Mouse (Mus musculus) right cerebral cortex, postnatal 25 days (tissue): ENCODE measurements around the gene Hmx2.

ENCODE experiments used
- DNase-seq: peaks from one replicate; pipeline ENCODE4 v3.0.0; 2022

The Hmx2 gene

DNA sequence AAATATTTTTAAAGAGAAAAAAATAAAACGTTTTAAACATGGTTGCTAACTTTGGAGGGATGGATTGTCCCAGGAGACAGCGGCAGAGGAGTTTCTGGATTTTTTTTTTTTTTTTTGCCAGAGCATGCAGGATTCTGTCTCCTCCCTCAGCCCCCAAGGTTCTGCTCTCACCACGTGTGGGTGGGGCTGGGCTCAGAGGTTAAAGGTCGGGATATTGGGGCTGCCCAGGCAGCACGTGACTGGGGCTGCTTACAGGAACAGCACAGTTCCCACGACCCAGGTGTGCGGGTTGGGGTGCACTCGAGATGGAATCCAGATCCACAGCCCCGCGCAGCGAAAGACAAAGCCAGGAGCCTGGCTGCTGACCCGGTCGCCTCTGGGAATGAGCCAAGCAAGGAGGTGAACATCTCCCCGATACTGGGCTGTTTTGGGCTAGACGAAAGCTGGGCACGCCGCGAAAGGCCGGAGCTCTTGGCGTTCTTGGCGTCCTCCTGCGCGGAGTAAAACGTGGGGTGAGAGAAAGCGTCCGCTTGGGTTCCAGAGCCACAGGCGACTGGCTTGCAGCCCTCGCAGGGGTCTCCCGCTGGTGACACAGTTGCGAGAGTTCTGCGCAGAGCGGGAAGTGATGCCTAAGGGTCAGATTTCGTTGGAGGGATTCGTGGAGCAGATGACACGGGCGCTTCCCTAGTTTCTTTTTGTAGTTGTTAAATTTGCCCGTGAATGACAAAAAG lies 8.1 kb downstream of the Hmx2 start:
- DNase-seq: no peak

DNA sequence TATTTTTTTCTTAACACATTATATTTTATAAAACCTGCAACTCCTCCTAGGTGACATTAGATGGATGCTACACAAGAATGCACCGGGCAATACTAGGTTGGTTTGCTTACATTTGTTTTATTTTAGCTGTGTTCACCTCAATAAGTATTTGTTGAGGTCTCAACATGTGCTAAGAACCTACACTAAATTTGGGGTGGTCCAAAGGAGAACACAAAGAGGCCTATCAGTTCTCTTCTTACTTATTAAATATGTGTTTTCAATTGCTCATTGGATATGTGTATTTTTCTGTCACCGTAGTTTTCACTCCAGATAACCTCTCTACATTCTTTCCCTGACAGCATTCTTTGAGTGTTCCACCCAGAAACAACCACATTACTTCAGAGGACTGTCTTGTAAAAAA lies 9.2 kb downstream of the Hmx2 start:
- no peak for DNase-seq

DNA sequence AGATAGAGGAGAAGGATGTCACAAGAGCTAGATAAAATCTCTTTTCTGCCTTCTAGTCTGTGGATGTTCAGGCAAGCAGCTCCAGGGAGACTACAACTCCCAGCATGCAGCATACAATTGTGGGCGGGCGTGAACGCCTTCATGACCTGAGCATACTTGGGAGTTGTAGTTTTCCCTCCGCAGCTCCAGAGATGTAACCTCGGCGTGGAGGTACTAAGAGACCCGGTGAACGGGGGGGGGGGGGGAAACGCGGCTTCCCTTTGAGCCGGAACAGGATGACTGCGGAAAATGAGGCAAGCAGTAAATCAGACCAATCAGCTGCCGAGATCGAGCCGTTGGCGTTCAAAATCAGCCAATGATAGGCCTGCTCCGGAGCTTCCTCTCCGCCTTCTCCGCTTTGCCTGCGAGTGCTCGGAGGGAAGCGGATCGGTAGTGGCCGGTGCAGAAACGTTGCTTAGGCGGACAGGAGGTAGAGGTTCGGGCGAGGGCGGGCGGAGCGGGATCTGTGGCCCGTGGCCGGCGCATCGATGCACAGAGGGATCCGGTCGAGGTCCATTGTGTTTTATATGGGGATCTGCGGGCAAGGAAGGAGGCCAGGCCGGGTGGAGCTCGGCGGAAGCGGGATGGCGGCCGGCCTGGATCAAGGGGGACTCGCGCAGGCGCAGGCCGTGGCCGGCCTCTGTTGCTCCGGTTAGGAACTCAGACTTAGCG lies 11.6 kb downstream of the Hmx2 start, which contains the start of gene Bub3:
Gene Bub3, plus strand, starts transcription at position 237 of the 711 bp plus-strand sequence.
- peak; percentile 91 for DNase-seq

DNA sequence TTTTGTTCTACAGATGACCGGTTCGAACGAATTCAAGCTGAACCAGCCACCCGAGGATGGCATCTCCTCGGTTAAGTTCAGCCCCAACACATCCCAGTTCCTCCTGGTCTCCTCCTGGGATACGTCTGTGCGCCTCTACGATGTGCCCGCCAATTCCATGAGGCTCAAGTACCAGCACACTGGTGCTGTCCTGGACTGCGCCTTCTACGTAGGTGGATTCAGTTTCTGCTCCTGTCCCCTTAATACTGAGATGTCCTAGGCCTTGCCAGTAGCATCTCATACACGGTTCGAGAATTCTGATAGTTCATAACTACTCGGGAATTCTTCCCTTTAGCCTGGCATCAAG lies 12.1 kb downstream of the Hmx2 start:
- no peak for DNase-seq

DNA sequence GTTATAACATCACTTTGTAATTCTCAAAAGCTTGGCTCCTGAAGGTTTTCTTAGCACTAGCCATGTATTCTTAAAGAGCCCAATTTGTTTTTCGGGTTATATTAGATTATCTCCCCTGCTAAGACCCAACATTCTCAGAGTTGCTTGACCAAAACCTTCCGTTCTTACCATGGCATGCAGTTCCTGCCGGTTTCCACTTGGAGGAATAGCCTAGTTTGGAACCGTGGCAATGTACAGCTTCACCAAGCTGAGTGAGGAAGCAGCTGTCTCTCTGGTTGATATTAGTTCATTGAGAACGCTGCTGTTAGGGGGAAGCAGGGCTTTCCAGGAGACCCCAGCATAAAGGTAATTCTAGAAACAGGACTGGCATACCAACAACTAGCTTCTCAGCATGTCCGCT lies 26.7 kb downstream of the Hmx2 start:
- no peak for DNase-seq

DNA sequence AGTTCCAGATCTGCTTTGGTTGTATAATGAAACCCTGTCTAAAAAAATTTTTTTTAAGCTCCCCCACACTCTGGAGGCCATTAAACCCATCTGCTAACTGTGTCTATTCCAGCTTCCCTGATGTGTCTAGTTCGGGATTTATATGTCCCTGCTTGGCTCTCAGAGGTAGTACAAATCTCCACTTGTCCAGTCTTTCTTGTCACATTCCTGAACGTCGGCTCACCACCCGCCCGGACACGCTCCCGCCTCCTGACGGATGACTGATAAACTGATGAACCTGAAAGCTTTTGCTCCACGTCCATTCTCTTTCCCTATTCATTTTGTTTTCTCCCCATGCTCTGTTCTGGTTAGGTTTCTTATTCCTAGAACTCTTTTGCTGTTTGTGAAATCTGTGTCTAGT lies 33.6 kb downstream of the Hmx2 start:
- DNase-seq: no peak

DNA sequence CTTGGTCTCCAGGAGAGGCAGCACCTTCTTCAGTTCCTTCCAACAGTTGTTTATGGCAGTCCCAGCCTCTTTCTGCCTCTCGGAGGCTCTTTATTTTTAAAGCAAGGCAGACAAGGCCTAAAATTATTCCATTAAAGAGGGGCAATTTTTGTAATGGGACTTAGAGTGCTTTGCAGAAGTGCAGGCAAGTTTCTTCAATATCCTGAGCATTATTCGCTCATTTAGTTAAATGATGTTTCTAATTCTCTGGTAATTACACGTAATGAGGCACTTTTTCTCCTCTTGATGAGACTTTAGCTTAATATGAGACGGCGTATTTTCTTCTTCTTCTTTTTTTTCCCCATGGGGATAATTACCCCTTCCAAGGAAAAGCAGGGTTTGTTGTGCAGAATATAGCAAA lies 37.0 kb downstream of the Hmx2 start:
- no peak for DNase-seq

DNA sequence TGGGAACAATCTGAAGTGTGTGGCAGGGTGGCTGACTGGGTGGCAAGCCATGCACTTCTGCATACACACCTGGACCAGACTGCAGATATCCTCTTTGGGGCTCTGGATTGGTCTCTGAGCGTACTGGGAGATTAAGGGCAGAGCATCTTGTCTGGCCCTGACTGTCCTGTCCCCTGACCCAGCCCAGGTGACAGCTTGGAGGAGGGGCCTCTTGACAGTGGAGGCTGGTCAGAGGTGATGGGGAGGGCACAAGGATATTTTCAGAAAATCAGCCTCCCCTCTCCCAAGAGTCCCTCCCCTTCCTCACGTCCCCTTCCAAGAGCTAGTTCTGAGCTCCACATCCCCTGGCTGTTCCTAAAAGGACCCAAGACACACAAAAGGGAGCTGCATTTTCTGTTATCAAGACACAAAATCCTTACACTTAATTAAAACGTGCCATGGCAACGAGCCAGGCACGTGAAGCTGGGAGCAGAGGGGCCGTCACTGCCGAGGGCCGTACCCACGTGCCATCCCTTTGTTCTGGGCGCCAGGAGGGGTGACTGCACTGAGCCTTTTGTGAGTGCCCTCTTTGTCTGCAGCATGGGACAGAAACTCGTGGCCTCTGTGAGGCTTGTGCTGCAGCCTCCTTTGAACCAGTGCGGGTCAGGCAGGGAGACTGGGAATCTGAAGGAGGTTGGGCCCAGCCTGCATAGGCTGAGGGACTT lies 49.4 kb downstream of the Hmx2 start:
- DNase-seq: no peak

DNA sequence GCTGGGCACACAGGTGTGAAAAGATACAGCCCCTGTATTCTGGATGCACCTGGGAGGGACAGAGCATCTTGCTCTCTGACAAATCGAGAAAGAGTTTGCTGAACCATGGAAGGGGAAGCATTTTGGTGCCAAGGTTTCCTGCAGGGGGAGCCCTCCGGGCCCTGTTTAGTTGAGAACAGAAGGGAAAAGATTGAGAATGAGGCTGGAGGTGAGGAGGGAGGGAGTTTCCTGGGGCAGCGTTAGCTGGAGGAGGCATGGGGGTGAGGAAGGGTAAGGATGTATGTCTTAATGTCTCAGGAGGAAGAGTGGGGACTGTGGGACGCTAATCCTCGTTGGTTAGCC lies 49.9 kb downstream of the Hmx2 start:
- DNase-seq: peak; percentile 19

DNA sequence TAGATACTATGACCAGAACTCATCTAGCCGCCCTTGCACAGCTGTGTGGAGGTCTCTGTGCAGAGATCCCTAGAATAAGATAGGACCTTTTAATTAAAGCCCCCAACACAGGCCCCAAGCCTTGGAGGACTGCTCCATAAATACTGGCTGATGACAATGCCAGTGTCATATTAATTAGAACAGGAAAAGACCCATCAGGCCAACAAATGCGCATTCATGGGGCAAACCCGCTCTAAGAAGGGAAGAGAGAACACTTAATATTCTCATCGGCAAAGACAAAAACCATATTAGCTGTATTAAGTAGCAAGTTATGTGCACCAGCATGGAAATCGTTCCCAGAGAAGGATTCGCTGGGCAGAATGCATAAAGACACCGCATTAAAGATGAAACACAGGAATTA lies 53.5 kb downstream of the Hmx2 start:
- no peak for DNase-seq

DNA sequence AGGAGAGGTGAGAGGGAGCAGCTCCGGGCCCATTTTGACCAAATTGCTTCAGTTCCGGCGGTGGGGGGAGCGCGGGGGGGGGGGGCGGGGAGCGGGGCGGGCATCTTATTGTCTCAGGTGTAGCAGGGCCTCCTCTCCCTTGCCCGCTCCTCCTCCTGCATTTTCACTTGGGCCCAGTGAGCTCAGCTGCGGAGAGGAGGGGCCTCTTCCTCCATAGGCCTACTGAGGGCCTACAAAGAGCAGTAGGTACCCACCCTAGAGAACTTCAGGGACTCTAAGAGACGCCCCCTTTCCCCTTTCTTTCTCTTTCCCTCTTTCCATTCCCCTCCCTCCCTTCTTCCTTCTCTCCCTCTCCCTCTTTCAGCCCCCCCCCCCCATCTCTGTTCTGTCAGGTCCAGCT lies 54.6 kb downstream of the Hmx2 start:
- DNase-seq: no peak

DNA sequence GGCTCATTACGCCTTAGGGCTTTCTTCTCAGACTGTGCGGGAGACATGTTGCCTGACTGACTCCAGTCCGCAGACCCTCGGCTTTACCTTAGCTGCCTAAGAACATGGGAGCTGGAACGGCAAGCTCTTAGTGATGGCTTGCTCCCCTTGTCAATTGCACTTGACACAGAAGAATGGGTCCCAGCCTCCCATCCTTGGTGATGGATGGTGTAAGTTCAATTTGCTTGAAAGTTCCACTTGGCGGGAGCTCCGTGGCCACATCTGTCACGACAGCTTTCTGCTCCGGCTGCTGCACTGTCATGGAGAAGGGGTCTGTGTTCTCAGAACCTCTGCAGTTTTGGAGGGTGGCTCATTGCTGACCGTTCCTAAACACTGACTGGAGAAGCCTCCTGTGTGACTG lies 56.4 kb downstream of the Hmx2 start:
- DNase-seq: no peak

DNA sequence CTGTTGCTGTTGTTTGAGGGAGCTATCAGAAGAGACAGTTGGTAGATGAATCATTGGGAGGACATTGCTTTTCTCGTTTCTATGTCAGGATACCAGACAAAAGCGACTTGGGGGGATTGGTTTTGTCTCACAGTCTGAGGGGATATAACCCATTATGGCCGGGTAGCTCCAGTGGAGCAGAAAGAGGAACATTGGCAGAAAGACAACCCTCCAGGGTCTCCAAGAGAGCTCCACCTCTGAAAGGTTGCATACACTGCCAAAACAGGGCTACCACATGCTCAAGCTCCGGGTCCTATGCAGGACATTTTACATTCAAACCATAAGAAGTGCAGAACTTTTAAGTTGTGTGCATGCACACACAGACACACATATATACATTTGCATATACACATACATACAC lies 56.9 kb downstream of the Hmx2 start:
- DNase-seq: no peak
